7 mouse cellular contexts compared by ENCODE assay signal in genomic region chr5:118155565-118155947, GRCm38 (mm10). TPM values are rescaled to one million over a fixed set of nuclear protein-coding genes. Genes with fewer than 3 reads are reported as not detected.
DNase-seq lines count a peak whose midpoint lies in the region; ATAC-seq and TF ChIP-seq lines count a peak whose summit lies in the region.

No protein-coding gene starts in this region.

- peak overlapping the region; percentile 76 for H3K4me2 ChIP-seq in lung, postnatal 0 days (replicated peaks; ENCODE audit: low read depth, low read length)
- H3K4me2 ChIP-seq in forebrain, embryonic 13.5 days, result peak overlapping the region; percentile 76
- peak overlapping the region; percentile 81 for H3K4me2 ChIP-seq in limb, embryonic 13.5 days (replicated peaks)

- WGBS in lung, postnatal 0 days, result 20% methylated on average over 9 of the region's 9 CpGs
- WGBS in forebrain, embryonic 13.5 days, result 13% methylated on average over 9 of the region's 9 CpGs
- 24% methylated on average over 9 of the region's 9 CpGs for WGBS in limb, embryonic 13.5 days
- WGBS in small intestine, adult 2 months, result 10% methylated on average over 9 of the region's 9 CpGs

- no peak for TF ChIP-seq EP300 in lung, postnatal 0 days (IDR thresholded peaks at IDR 0.05)

- no peak for TF ChIP-seq POLR2A in small intestine, adult 2 months (IDR thresholded peaks at IDR 0.05; ENCODE audit: low read depth, low read length)

- peak overlapping the region; percentile 96 for H3K27ac ChIP-seq in lung, postnatal 0 days (ENCODE audit: low read length)
- no peak overlapping the region for H3K27ac ChIP-seq in forebrain, embryonic 13.5 days
- H3K27ac ChIP-seq in limb, embryonic 13.5 days, result no peak overlapping the region
- H3K27ac ChIP-seq in small intestine, adult 2 months (ENCODE audit: insufficient read depth, low read depth, low read length), result no peak overlapping the region

- H3K27me3 ChIP-seq in lung, postnatal 0 days (replicated peaks; ENCODE audit: insufficient read depth, low read length), result no peaks in the 10 kb centered on the region
- peaks cover 8% of the 10 kb centered on the region for H3K27me3 ChIP-seq in forebrain, embryonic 13.5 days
- H3K27me3 ChIP-seq in limb, embryonic 13.5 days, result peaks cover 14% of the 10 kb centered on the region
- no peaks in the 10 kb centered on the region for H3K27me3 ChIP-seq in small intestine, adult 2 months (ENCODE audit: control insufficient read depth, insufficient read depth, low read length)

- no peaks in the 10 kb centered on the region for H3K9me3 ChIP-seq in lung, postnatal 0 days (ENCODE audit: low read length)
- H3K9me3 ChIP-seq in forebrain, embryonic 13.5 days (replicated peaks), result no peaks in the 10 kb centered on the region
- H3K9me3 ChIP-seq in limb, embryonic 13.5 days, result no peaks in the 10 kb centered on the region

- ATAC-seq in lung, postnatal 0 days, result no peak
- ATAC-seq in forebrain, embryonic 13.5 days, result no peak
- no peak; the same call in 1 of the 2 replicates for ATAC-seq in limb, embryonic 13.5 days (ENCODE audit: low FRiP score, low read depth)

- H3K4me3 ChIP-seq in lung, postnatal 0 days (ENCODE audit: low read depth, low read length), result peak overlapping the region; percentile 88
- H3K4me3 ChIP-seq in forebrain, embryonic 13.5 days, result peak overlapping the region; percentile 92
- H3K4me3 ChIP-seq in limb, embryonic 13.5 days, result peak overlapping the region; percentile 97
- H3K4me3 ChIP-seq in small intestine, adult 2 months (ENCODE audit: low read depth, low read length), result peak overlapping the region; percentile 98

- DNase-seq in lung, postnatal 0 days (ENCODE audit: low spot score), result no peak
- DNase-seq in lung, postnatal 4 days, result no peak
- DNase-seq in thymus, postnatal 0 days (ENCODE audit: low spot score), result no peak
- no peak for DNase-seq in frontal cortex, postnatal 25 days (ENCODE audit: low spot score in 2 of 2)

- no peaks in the 10 kb centered on the region for H3K36me3 ChIP-seq in lung, postnatal 0 days (ENCODE audit: insufficient read depth, low read length)
- peaks cover 9% of the 10 kb centered on the region for H3K36me3 ChIP-seq in forebrain, embryonic 13.5 days (ENCODE audit: poor library complexity, severe bottlenecking)
- H3K36me3 ChIP-seq in limb, embryonic 13.5 days, result peaks cover 28% of the 10 kb centered on the region
- no peaks in the 10 kb centered on the region; the same call in 1 of the 2 replicates for H3K36me3 ChIP-seq in small intestine, adult 2 months (ENCODE audit: control insufficient read depth, insufficient read depth, low read length)

- TF ChIP-seq CTCF in lung, postnatal 0 days (IDR thresholded peaks at IDR 0.05), result no peak
- no peak for TF ChIP-seq CTCF in small intestine, adult 2 months (IDR thresholded peaks at IDR 0.05; ENCODE audit: extremely low read depth, insufficient read length, insufficient replicate concordance, low read depth, low read length)

- H3K9ac ChIP-seq in lung, postnatal 0 days (replicated peaks; ENCODE audit: low read depth), result no peak overlapping the region
- H3K9ac ChIP-seq in forebrain, embryonic 13.5 days, result peak overlapping the region; percentile 93
- H3K9ac ChIP-seq in limb, embryonic 13.5 days, result peak overlapping the region; percentile 95

- 0 out of 2 replicates have a peak, but pooled peaks cover 5% of the 10 kb centered on the region for H3K4me1 ChIP-seq in lung, postnatal 0 days (ENCODE audit: insufficient read depth, low read depth, low read length)
- peaks cover 20% of the 10 kb centered on the region for H3K4me1 ChIP-seq in forebrain, embryonic 13.5 days
- peaks cover 17% of the 10 kb centered on the region for H3K4me1 ChIP-seq in limb, embryonic 13.5 days
- H3K4me1 ChIP-seq in small intestine, adult 2 months (ENCODE audit: control insufficient read depth, insufficient read depth, insufficient read length, low read length), result no peaks in the 10 kb centered on the region

RNA-seq across cellular contexts. Expression of gene Fbxw8, which starts 0.3 kb away (rescaled TPM):
- 27.9 and 31.0 TPM in 2 replicates for polyA plus RNA-seq in lung, postnatal 0 days (2015; fragmentation: Nextera tagmentation; extraction: Ambion mirVana)
- 23.5 and 24.6 TPM in 2 replicates for polyA plus RNA-seq in forebrain, embryonic 13.5 days (2015; fragmentation: Nextera tagmentation; extraction: Ambion mirVana)
- polyA plus RNA-seq in limb, embryonic 13.5 days (2015; fragmentation: Nextera tagmentation; extraction: Ambion mirVana), result 29.0 and 30.1 TPM in 2 replicates
- 15.9 and 28.3 TPM in 2 replicates for polyA plus RNA-seq in small intestine, adult 2 months (2012; rRNA removed)
- polyA plus RNA-seq in thymus, postnatal 0 days (2015; fragmentation: Nextera tagmentation; extraction: Ambion mirVana), result 8.1 TPM in 2 replicates

RNA-seq across cellular contexts. Expression of gene Hrk, which starts 8.9 kb away (rescaled TPM):
- polyA plus RNA-seq in lung, postnatal 0 days (2015; fragmentation: Nextera tagmentation; extraction: Ambion mirVana), result 0.33 and 0.40 TPM in 2 replicates
- polyA plus RNA-seq in forebrain, embryonic 13.5 days (2015; fragmentation: Nextera tagmentation; extraction: Ambion mirVana), result 0.62 and 0.91 TPM in 2 replicates
- 0.10 and 0.17 TPM in 2 replicates for polyA plus RNA-seq in limb, embryonic 13.5 days (2015; fragmentation: Nextera tagmentation; extraction: Ambion mirVana)
- not detected in 2 replicates for polyA plus RNA-seq in small intestine, adult 2 months (2012; rRNA removed)
- 0.08 and 0.10 TPM in 2 replicates for polyA plus RNA-seq in thymus, postnatal 0 days (2015; fragmentation: Nextera tagmentation; extraction: Ambion mirVana)
